Mouse (Mus musculus): Measurements from ENCODE around the gene 9030025P20Rik. TPM values are rescaled to one million over a fixed set of nuclear protein-coding genes. Genes with fewer than 3 reads are reported as not detected.
A peak's percentile ranks its signal among the peaks of the same experiment; 100 is the strongest.
"Not testable (repeated sequence)": the region's sequence is repeated elsewhere in the genome, so short reads cannot be mapped to it uniquely, and the experiment has no call there.

9030025P20Rik gene
- total RNA-seq (2014; rRNA removed) = 7.4 and 9.8 TPM in 2 replicates
- polyA plus RNA-seq (2015; fragmentation: Nextera tagmentation; extraction: Ambion mirVana) = 8.7 and 8.9 TPM in 2 replicates

DNA sequence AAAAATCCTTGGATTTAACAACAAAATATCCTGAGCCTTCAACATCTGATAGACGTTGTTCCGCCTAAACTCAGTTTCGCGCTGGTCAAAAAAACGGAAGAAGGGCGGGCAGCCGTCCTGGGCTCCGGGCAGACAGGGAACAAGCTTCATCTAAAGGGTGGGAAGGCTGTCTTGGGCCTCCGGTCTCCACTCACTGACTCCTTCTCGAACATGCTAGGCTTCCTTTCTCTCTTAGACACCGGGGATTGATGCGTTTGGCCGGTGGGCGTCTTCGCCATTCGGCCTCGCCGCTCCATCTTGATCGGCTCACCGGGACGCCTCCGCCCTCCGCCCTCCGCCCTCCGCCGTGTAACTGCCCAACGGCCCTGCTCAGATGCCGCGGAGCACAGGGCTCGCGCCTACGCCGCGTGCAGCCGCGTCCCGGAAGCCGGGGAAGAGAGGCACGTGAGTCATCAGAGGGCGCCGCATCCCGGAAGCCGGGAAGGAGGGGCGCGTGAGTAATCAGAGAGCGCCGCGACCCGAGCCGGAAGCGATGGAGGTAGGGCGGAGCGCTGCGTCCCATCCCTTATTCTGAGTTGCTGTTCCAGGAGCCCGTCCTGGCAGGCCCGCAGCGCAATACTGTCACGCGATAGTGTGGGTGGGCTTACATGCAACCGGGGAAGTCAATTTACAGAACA is at the start of gene 9030025P20Rik, which contains the start of gene Gm3417:
TSS of gene 9030025P20Rik (plus strand) at position 107 of the 677 bp plus-strand sequence.
TSS of gene Gm3417 (minus strand) at position 429 of the 677 bp plus-strand sequence.
- H3K4me3 ChIP-seq (ENCODE audit: low read length); H3K27me3 ChIP-seq (ENCODE audit: insufficient read depth, low read length); H3K36me3 ChIP-seq (ENCODE audit: insufficient read depth, low read length); H3K4me2 ChIP-seq (ENCODE audit: low read depth, low read length); H3K9me3 ChIP-seq (ENCODE audit: low read length); H3K9ac ChIP-seq (replicated peaks; ENCODE audit: low read length); H3K4me1 ChIP-seq (ENCODE audit: insufficient read depth, low read length); DNase-seq (ENCODE audit: low spot score); H3K27ac ChIP-seq: not testable (repeated sequence)
- ATAC-seq = peak; percentile 99
- WGBS = no CpG with 5 or more reads among the region's 60 CpGs

DNA sequence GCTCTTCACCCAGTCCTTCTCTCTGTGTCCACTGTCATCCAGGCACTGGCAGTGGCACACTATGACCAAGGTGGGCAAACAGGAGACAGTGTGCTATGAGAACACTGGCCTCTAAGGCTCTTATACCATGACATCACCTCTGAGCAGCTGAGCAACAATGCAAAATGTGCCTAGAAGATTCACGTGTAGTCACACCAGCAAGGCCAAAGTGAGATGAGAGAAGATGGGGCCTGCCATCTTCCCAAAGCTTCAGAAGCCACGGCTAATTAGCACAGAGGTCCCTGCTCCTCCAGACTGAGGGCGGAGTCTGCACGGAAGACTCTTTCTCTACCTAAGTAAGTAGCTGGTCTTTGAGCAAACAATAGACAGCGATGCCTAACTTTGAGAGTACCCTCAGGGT is 49.6 kb upstream of the 9030025P20Rik start:
- 0 out of 2 replicates have a peak, but pooled peaks have one; percentile 7 for TF ChIP-seq CTCF (IDR thresholded peaks at IDR 0.05; ENCODE audit: low read depth)
- Histone ChIP-seq H3K27ac (no peak overlapping the region), H3K4me3 (ENCODE audit: low read length) (no peak overlapping the region), H3K9ac (replicated peaks; ENCODE audit: low read length) (no peak overlapping the region), H3K36me3 (ENCODE audit: insufficient read depth, low read length) (no peaks in the 10 kb centered on the region), H3K27me3 (ENCODE audit: insufficient read depth, low read length) (no peaks in the 10 kb centered on the region), H3K4me1 (ENCODE audit: insufficient read depth, low read length) (no peaks in the 10 kb centered on the region), H3K4me2 (ENCODE audit: low read depth, low read length) (no peak overlapping the region), H3K9me3 (ENCODE audit: low read length) (no peaks in the 10 kb centered on the region)
- 74% methylated on average over 5 of the region's 5 CpGs for WGBS
- no peak for ATAC-seq
- DNase-seq (ENCODE audit: low spot score) = no peak

DNA sequence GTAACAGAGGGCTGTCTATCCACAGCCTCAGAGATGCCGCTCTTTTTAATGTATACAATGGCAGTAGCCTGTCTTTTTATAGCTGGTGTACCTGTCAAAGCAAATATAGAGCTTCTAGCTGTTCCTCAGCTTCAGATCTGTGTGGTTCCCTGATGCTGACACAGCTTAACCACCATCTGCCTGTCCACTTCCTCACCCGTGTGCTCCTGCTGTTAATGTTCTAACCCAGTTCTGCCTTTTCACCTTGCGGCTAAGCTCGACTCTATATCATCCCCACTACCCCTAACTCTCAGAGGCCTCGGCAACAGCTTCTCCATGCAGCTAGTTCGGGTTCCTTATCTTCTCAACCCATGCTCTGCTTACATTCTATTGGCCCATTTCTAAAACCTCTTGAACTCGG is 47.6 kb upstream of the 9030025P20Rik start:
- WGBS = 85% methylated on average over 7 of the region's 7 CpGs
- no peak overlapping the region for H3K4me2 ChIP-seq (ENCODE audit: low read depth, low read length)
- ATAC-seq (no peak), DNase-seq (ENCODE audit: low spot score) (no peak)
- H3K9me3 ChIP-seq (ENCODE audit: low read length) = no peaks in the 10 kb centered on the region
- H3K9ac ChIP-seq (replicated peaks; ENCODE audit: low read length) = no peak overlapping the region
- no peak overlapping the region for H3K4me3 ChIP-seq (ENCODE audit: low read length)
- no peaks in the 10 kb centered on the region for H3K27me3 ChIP-seq (ENCODE audit: insufficient read depth, low read length)
- no peaks in the 10 kb centered on the region for H3K36me3 ChIP-seq (ENCODE audit: insufficient read depth, low read length)
- no peaks in the 10 kb centered on the region for H3K4me1 ChIP-seq (ENCODE audit: insufficient read depth, low read length)
- TF ChIP-seq CTCF (IDR thresholded peaks at IDR 0.05; ENCODE audit: low read depth) = no peak
- no peak overlapping the region for H3K27ac ChIP-seq

DNA sequence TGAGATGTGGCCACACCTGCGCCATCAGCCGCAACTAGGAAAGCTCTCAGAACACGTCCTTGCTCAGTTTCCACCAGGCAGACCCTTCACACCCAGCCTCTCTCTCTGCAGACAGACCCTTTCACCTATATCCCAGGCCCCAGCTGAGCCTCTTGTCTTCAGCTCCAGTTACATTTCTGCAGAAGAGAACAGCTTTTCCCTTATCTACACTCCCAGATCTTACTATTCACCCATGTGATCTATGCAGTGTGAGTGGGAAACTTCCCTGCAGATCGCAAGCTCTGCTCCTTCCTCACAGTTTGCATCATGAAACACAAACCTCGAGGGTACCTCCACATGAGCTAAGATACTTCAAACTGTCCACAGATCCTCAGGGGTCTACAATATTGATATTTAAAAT is 46.8 kb upstream of the 9030025P20Rik start:
- H3K9ac ChIP-seq (replicated peaks; ENCODE audit: low read length) = no peak overlapping the region
- TF ChIP-seq CTCF (IDR thresholded peaks at IDR 0.05; ENCODE audit: low read depth) = no peak
- H3K27ac ChIP-seq = no peak overlapping the region
- no peaks in the 10 kb centered on the region for H3K4me1 ChIP-seq (ENCODE audit: insufficient read depth, low read length)
- H3K9me3 ChIP-seq (ENCODE audit: low read length) = no peaks in the 10 kb centered on the region
- no peak for ATAC-seq
- H3K27me3 ChIP-seq (ENCODE audit: insufficient read depth, low read length) = no peaks in the 10 kb centered on the region
- H3K4me3 ChIP-seq (ENCODE audit: low read length) = no peak overlapping the region
- 84% methylated on average over 5 of the region's 5 CpGs for WGBS
- no peak for DNase-seq (ENCODE audit: low spot score)
- H3K36me3 ChIP-seq (ENCODE audit: insufficient read depth, low read length) = no peaks in the 10 kb centered on the region
- H3K4me2 ChIP-seq (ENCODE audit: low read depth, low read length) = no peak overlapping the region

DNA sequence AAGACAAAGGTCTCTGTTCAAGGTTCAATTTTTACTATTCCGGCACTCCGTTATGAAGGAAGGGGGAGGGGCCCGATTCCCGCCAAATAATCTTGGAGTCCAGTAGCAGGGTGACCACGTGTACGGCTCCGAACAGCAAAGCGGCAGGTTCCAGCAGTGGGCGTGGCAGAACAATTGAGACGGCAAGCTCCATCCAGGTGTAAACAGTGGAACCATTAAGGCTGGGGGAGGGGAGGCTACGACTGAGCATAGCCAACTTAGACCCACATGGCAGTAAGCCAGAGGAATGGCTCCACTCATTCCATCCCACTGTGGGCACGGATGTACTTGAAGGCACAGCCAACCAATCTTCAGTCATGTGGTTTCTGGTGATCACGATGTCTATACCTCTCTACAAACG is 43.0 kb upstream of the 9030025P20Rik start:
- H3K4me3 ChIP-seq (ENCODE audit: low read length); DNase-seq (ENCODE audit: low spot score); H3K27me3 ChIP-seq (ENCODE audit: insufficient read depth, low read length); H3K4me2 ChIP-seq (ENCODE audit: low read depth, low read length); H3K9ac ChIP-seq (replicated peaks; ENCODE audit: low read length); H3K4me1 ChIP-seq (ENCODE audit: insufficient read depth, low read length); H3K36me3 ChIP-seq (ENCODE audit: insufficient read depth, low read length); H3K27ac ChIP-seq; H3K9me3 ChIP-seq (ENCODE audit: low read length); ATAC-seq: not testable (repeated sequence)
- WGBS = 82% methylated on average over 13 of the region's 14 CpGs

DNA sequence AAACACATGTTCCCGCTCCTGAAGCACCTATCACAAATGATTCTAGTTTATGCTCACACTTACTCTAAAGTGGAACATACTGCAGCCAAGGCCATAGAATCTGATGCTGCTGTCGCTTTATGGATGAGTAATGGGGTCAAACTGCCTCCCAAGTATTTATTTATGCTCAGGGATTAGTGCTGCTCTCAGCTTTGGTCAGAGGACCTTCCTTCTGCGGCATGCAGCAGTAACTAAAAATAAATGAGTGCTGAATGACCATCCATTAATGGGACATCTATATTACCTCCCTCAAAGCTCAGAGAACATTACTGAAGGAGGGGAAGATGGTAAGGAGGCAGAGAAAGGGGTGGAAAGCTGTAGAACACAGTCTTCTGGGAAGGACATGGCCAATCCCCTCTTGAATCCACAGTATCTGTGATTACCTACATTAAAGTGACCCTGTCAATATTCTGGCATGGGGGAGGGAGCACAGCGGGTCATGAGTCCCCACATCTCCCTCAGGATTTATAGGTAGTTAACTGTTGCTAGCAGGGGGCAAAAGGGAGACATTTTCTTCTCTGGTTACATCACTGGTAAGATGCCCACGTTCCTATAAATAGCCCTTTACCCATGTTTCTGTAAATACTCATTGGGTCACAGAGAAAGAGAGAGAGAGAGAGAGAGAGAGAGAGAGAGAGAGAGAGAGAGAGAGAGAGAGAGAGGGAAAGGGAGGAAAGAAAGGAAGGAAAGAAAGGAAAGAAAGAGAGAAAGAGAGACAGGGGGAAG is 42.2 kb upstream of the 9030025P20Rik start:
- ATAC-seq (no peak), DNase-seq (ENCODE audit: low spot score) (no peak)
- TF ChIP-seq CTCF (IDR thresholded peaks at IDR 0.05; ENCODE audit: low read depth) = no peak
- no peak overlapping the region for H3K4me3 ChIP-seq (ENCODE audit: low read length)
- H3K4me2 ChIP-seq (ENCODE audit: low read depth, low read length) = no peak overlapping the region
- no peak overlapping the region for H3K27ac ChIP-seq
- WGBS = 76% methylated on average over 5 of the region's 5 CpGs
- H3K9ac ChIP-seq (replicated peaks; ENCODE audit: low read length) = no peak overlapping the region
- no peaks in the 10 kb centered on the region for H3K4me1 ChIP-seq (ENCODE audit: insufficient read depth, low read length)
- no peaks in the 10 kb centered on the region for H3K27me3 ChIP-seq (ENCODE audit: insufficient read depth, low read length)
- H3K36me3 ChIP-seq (ENCODE audit: insufficient read depth, low read length) = no peaks in the 10 kb centered on the region
- H3K9me3 ChIP-seq (ENCODE audit: low read length) = no peaks in the 10 kb centered on the region

DNA sequence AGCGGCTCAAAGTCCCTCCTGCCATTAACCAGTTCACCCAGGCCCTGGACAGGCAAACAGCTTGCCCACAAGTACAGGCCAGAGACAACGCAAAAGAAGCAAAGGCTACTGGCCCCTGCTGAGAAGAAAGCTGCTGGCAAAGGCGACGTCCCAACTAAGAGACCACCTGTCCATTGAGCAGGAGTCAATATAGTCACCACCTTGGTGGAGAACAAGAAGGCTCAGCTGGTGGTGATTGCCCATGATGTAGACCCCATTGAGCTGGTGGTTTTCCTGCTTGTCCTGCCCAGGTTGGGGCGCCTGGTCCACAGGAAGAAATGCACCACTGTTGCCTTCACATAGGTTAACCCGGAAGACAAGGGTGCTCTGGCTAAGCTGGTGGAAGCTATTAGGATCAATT is 36.1 kb upstream of the 9030025P20Rik start:
- Histone ChIP-seq H3K4me2 (ENCODE audit: low read depth, low read length) (peak overlapping the region; percentile 84), H3K36me3 (ENCODE audit: insufficient read depth, low read length) (peaks cover 12% of the 10 kb centered on the region), H3K27ac (peak overlapping the region; percentile 85; the same call in 1 of the 2 replicates), H3K4me3 (ENCODE audit: low read length) (peak overlapping the region; percentile 91), H3K4me1 (ENCODE audit: insufficient read depth, low read length) (peaks cover 10% of the 10 kb centered on the region), H3K9ac (replicated peaks; ENCODE audit: low read length) (peak overlapping the region; percentile 89)
- not testable (repeated sequence) for H3K9me3 ChIP-seq (ENCODE audit: low read length); H3K27me3 ChIP-seq (ENCODE audit: insufficient read depth, low read length); DNase-seq (ENCODE audit: low spot score); ATAC-seq
- WGBS = 52% methylated on average over 6 of the region's 6 CpGs
